Mouse (Mus musculus): ENCODE measurements around the gene Tbx20. TPM values are rescaled to one million over a fixed set of nuclear protein-coding genes. Genes with fewer than 3 reads are reported as not detected.

The Tbx20 gene
- polyA plus RNA-seq, 1 experiment from 2014 or later, result 0.45 TPM

GRCm38 (mm10) chr9:24776487-24776886 is 2.4 kb upstream of the Tbx20 start:
- Histone ChIP-seq H3K36me3 (no peaks in the 10 kb centered on the region), H3K9ac (no peak overlapping the region), H3K27ac (no peak overlapping the region), H3K9me3 (no peaks in the 10 kb centered on the region), H3K4me2 (replicated peaks) (no peak overlapping the region), H3K4me3 (replicated peaks) (no peak overlapping the region), H3K27me3 (replicated peaks) (peaks cover 89% of the 10 kb centered on the region), H3K4me1 (replicated peaks) (peaks cover 26% of the 10 kb centered on the region)
- 5% methylated on average over 9 of the region's 9 CpGs for WGBS
- no peak for ATAC-seq

DNA sequence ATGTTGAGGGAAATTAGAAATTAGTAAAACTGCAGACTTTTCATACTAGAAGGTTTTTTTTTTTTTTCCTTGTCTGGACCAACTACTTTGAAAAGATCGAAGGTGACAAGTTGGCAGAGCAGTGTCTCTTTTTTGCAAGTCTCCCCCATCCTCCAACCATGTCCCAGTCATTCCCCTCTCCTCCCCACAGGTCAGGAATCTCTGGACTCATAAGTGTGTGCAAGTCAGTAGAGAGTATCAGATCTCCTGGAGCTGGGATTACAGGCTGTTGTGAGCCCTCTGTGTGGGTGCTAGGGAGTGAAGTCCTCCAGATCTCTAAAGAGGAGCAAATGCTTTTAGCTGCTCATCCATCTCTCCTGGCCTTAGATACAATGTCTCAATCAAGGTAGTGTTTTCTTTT is 1.5 kb upstream of the Tbx20 start:
- H3K4me2 ChIP-seq (replicated peaks), result no peak overlapping the region
- H3K36me3 ChIP-seq, result no peaks in the 10 kb centered on the region
- ATAC-seq, result no peak
- no peaks in the 10 kb centered on the region for H3K9me3 ChIP-seq
- H3K4me3 ChIP-seq (replicated peaks), result no peak overlapping the region
- peaks cover 22% of the 10 kb centered on the region for H3K4me1 ChIP-seq (replicated peaks)
- no peak overlapping the region for H3K9ac ChIP-seq
- H3K27me3 ChIP-seq (replicated peaks), result peaks cover 89% of the 10 kb centered on the region
- 4% methylated on average over 1 of the region's 1 CpGs for WGBS
- H3K27ac ChIP-seq, result no peak overlapping the region

- Histone ChIP-seq H3K9me3 (no peaks in the 10 kb centered on the region), H3K36me3 (no peaks in the 10 kb centered on the region), H3K4me2 (replicated peaks) (no peak overlapping the region), H3K27me3 (replicated peaks) (peaks cover 90% of the 10 kb centered on the region), H3K4me1 (replicated peaks) (peaks cover 28% of the 10 kb centered on the region), H3K9ac (no peak overlapping the region), H3K27ac (no peak overlapping the region), H3K4me3 (replicated peaks) (no peak overlapping the region)
- ATAC-seq, result no peak
- under 1% methylated on average over 9 of the region's 9 CpGs for WGBS
These were observed 898 bp upstream of the Tbx20 start for GRCm38 (mm10) chr9:24775001-24775400.

GRCm38 (mm10) chr9:24773669-24774068 is 434 bp downstream of the Tbx20 start:
- Histone ChIP-seq H3K27ac (no peak overlapping the region), H3K9ac (no peak overlapping the region), H3K36me3 (no peaks in the 10 kb centered on the region), H3K4me2 (replicated peaks) (peak overlapping the region; percentile 55), H3K27me3 (replicated peaks) (peaks cover 82% of the 10 kb centered on the region), H3K4me1 (replicated peaks) (peaks cover 29% of the 10 kb centered on the region), H3K4me3 (replicated peaks) (peak overlapping the region; percentile 24), H3K9me3 (no peaks in the 10 kb centered on the region)
- WGBS, result under 1% methylated on average over 19 of the region's 19 CpGs
- ATAC-seq, result no peak

DNA sequence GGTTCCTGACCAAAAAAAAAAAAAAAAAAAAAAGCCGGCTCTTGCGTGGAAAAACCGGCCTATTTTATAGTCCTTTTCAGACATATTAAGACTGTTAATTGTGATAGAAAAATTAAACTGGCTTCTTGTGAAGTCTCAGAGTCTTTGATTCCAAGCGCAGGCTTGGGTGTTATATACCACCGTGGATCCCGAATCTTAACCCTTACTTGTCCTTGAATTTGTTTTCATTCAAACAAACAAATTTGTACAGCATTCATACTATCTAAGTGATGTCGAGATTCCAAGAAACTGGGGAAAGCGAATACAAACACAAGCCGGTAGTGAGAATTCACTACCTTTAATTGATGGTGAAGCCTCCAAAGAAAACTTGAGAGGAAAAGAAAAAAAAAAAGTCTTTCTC is 932 bp downstream of the Tbx20 start:
- H3K4me2 ChIP-seq (replicated peaks), result 0 out of 2 replicates have a peak overlapping the region, but pooled peaks have one; percentile 55
- H3K4me3 ChIP-seq (replicated peaks), result 0 out of 2 replicates have a peak overlapping the region, but pooled peaks have one; percentile 24

GRCm38 (mm10) chr9:24772431-24773120 is 1.5 kb downstream of the Tbx20 start:
- Histone ChIP-seq H3K4me3 (replicated peaks) (no peak overlapping the region), H3K36me3 (no peaks in the 10 kb centered on the region), H3K4me1 (replicated peaks) (peaks cover 23% of the 10 kb centered on the region), H3K4me2 (replicated peaks) (no peak overlapping the region), H3K27me3 (replicated peaks) (peaks cover 78% of the 10 kb centered on the region), H3K9ac (no peak overlapping the region), H3K27ac (no peak overlapping the region), H3K9me3 (no peaks in the 10 kb centered on the region)
- no peak for ATAC-seq
- 9% methylated on average over 9 of the region's 9 CpGs for WGBS

More for the DNA sequence above, 932 bp downstream of the Tbx20 start:
- peaks cover 29% of the 10 kb centered on the region for H3K4me1 ChIP-seq (replicated peaks)
- no peaks in the 10 kb centered on the region for H3K9me3 ChIP-seq
- WGBS, result 4% methylated on average over 9 of the region's 9 CpGs
- H3K36me3 ChIP-seq, result no peaks in the 10 kb centered on the region
- no peak overlapping the region for H3K27ac ChIP-seq
- H3K9ac ChIP-seq, result no peak overlapping the region
- no peak for ATAC-seq
- peaks cover 80% of the 10 kb centered on the region for H3K27me3 ChIP-seq (replicated peaks)

DNA sequence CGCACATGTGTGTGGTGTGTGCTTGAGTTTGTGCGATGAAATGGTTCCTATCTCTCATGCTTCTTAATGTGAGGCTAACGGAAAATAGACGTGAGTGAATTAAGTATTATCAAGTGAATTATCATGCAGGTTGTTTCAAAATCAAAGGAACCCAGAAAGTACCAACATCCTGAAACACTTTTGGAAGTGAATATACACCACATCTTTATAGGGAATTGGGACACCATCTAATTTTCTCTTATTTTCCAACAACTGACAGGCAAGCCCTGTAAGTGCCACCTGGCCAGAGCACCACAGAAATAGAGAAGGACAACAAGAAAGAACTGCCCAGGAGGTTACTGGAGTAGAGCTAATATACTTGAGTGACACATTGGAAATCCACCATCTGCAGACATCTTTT is 2.4 kb downstream of the Tbx20 start:
- peaks cover 19% of the 10 kb centered on the region for H3K4me1 ChIP-seq (replicated peaks)
- H3K9me3 ChIP-seq, result no peaks in the 10 kb centered on the region
- peaks cover 70% of the 10 kb centered on the region for H3K27me3 ChIP-seq (replicated peaks)
- WGBS, result 21% methylated on average over 4 of the region's 4 CpGs
- no peaks in the 10 kb centered on the region for H3K36me3 ChIP-seq
- no peak overlapping the region for H3K4me3 ChIP-seq (replicated peaks)
- ATAC-seq, result no peak
- no peak overlapping the region for H3K4me2 ChIP-seq (replicated peaks)
- H3K9ac ChIP-seq, result no peak overlapping the region
- no peak overlapping the region for H3K27ac ChIP-seq

DNA sequence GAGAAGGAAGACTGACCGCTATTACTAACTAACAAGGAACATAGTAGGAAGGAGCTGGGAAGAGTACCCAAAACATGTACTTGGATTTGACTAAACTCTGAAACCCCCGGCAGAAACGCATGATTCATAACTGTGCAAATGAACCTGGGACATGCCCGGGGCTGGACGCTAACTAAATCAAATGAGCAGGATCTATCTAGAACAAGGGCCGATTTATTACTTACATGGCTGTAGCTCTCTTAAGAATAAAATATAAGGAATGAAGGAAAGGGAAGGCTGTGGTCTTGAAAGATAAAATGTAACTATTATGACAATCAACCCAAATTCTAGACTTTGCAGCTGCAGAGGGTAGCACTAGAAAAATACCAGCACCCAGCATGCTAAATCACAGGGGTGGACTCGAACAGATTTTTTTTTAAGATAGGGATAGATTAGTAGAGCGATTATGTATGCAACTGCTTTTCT is 3.1 kb downstream of the Tbx20 start:
- no peak for ATAC-seq
- H3K27ac ChIP-seq, result no peak overlapping the region
- H3K27me3 ChIP-seq (replicated peaks), result peaks cover 63% of the 10 kb centered on the region

GRCm38 (mm10) chr9:24770149-24770940 is 3.8 kb downstream of the Tbx20 start:
- Histone ChIP-seq H3K36me3 (no peaks in the 10 kb centered on the region), H3K9me3 (no peaks in the 10 kb centered on the region), H3K4me3 (replicated peaks) (peak overlapping the region; percentile 26), H3K4me1 (replicated peaks) (peaks cover 19% of the 10 kb centered on the region), H3K27me3 (replicated peaks) (peaks cover 59% of the 10 kb centered on the region), H3K9ac (no peak overlapping the region), H3K27ac (no peak overlapping the region), H3K4me2 (replicated peaks) (peak overlapping the region; percentile 53)
- peak; percentile 48; the same call in 1 of the 2 replicates for ATAC-seq
- under 1% methylated on average over 41 of the region's 41 CpGs for WGBS

More for the DNA sequence above, 3.1 kb downstream of the Tbx20 start:
- Histone ChIP-seq H3K4me2 (replicated peaks) (peak overlapping the region; percentile 53; the same call in 1 of the 2 replicates), H3K4me3 (replicated peaks) (peak overlapping the region; percentile 26; the same call in 1 of the 2 replicates), H3K9me3 (no peaks in the 10 kb centered on the region), H3K36me3 (no peaks in the 10 kb centered on the region), H3K9ac (no peak overlapping the region), H3K4me1 (replicated peaks) (peaks cover 19% of the 10 kb centered on the region)
- 10% methylated on average over 8 of the region's 8 CpGs for WGBS

- H3K36me3 ChIP-seq, result no peaks in the 10 kb centered on the region
- H3K4me2 ChIP-seq (replicated peaks), result no peak overlapping the region
These were observed 4.5 kb downstream of the Tbx20 start for GRCm38 (mm10) chr9:24769611-24770010.

GRCm38 (mm10) chr9:24767056-24767455 is 7.0 kb downstream of the Tbx20 start:
- 52% methylated on average over 3 of the region's 3 CpGs for WGBS
- Histone ChIP-seq H3K4me2 (replicated peaks) (no peak overlapping the region), H3K27ac (no peak overlapping the region), H3K4me1 (replicated peaks) (peaks cover 8% of the 10 kb centered on the region; the same call in 1 of the 2 replicates), H3K36me3 (no peaks in the 10 kb centered on the region), H3K4me3 (replicated peaks) (no peak overlapping the region), H3K9ac (no peak overlapping the region), H3K9me3 (no peaks in the 10 kb centered on the region), H3K27me3 (replicated peaks) (peaks cover 32% of the 10 kb centered on the region)
- ATAC-seq, result no peak

More at GRCm38 (mm10) chr9:24769611-24770010, 4.5 kb downstream of the Tbx20 start:
- Histone ChIP-seq H3K4me3 (replicated peaks) (no peak overlapping the region), H3K27ac (no peak overlapping the region), H3K9ac (no peak overlapping the region), H3K27me3 (replicated peaks) (peaks cover 52% of the 10 kb centered on the region), H3K9me3 (no peaks in the 10 kb centered on the region), H3K4me1 (replicated peaks) (peaks cover 19% of the 10 kb centered on the region)
- WGBS, result 16% methylated on average over 9 of the region's 9 CpGs
- ATAC-seq, result no peak

GRCm38 (mm10) chr9:24765572-24765971 is 8.5 kb downstream of the Tbx20 start:
- Histone ChIP-seq H3K4me2 (replicated peaks) (no peak overlapping the region), H3K27ac (no peak overlapping the region), H3K9ac (no peak overlapping the region), H3K4me3 (replicated peaks) (no peak overlapping the region), H3K4me1 (replicated peaks) (peaks cover 7% of the 10 kb centered on the region; the same call in 1 of the 2 replicates), H3K27me3 (replicated peaks) (peaks cover 17% of the 10 kb centered on the region), H3K9me3 (no peaks in the 10 kb centered on the region), H3K36me3 (no peaks in the 10 kb centered on the region)
- WGBS, result 69% methylated on average over 4 of the region's 4 CpGs
- no peak for ATAC-seq

All from intestine, embryonic 15.5 days (tissue).